Mouse (Mus musculus) T-cell, adult 2 months (primary cell): ENCODE measurements around the gene Sdc4.

ENCODE experiments used
- DNase-seq: peaks from one replicate; pipeline ENCODE4 v3.0.0; 2022; ENCODE audit warnings: low spot score

The Sdc4 gene

DNA sequence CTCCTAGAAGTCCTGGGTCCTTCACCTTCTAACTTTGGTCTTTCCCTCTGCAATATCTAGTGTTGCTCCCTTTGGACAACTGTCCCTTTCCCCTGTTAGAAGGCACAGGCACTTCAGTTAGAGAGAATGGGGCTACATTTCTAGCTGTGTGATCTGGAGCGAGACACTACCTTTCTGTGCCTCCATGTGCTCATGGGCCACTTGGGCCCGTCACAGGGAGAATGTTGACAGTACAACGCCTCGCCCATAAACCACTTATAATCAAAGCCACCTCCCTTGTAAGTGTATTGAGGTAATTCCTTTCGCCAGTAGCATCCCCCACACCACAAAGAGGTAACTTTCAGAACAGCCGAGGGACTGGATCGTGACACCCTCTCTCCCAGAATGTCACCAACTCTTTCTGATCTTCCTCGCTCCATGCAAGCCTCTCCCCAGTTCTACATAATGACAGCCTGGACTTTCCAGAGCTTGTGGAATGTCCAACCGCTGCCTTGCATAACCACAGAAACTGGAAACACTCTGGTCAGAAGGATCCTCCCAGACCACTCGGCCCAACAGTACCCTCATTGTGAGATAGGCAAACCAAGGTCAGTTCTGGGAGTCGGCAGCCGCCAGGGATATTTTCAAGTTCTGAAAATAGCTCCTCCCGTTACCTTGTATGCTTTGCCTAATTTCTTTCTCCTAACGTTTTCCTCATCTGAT, 5.8 kb upstream of the Sdc4 start:
- no peak for DNase-seq

- no peak for DNase-seq
These were observed 5.2 kb upstream of the Sdc4 start for GRCm38 (mm10) chr2:164448921-164449320.

GRCm38 (mm10) chr2:164448140-164448539, 4.5 kb upstream of the Sdc4 start:
- DNase-seq: no peak

DNA sequence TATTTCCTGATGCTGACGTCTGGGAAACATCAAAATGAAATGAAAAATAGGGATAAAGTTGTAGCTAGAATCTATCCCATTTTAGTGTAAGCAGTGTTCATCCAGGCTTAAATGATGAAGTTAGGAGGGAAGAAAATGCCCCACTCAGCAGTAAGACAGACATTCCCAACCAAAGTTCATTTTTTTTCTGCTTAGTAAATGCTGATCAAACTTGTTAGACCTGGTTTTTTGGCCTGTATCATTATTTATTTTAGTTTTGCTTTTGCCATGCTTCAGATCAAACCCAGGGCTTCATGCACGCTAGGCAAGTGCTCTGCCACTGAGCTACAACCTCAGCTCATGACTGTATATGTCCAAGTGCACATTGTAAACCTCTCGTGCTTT, 2.4 kb upstream of the Sdc4 start:
- no peak for DNase-seq

GRCm38 (mm10) chr2:164445399-164446085, 1.9 kb upstream of the Sdc4 start:
- DNase-seq: no peak

- DNase-seq: no peak
These were observed 1.0 kb upstream of the Sdc4 start for GRCm38 (mm10) chr2:164444701-164445100.

DNA sequence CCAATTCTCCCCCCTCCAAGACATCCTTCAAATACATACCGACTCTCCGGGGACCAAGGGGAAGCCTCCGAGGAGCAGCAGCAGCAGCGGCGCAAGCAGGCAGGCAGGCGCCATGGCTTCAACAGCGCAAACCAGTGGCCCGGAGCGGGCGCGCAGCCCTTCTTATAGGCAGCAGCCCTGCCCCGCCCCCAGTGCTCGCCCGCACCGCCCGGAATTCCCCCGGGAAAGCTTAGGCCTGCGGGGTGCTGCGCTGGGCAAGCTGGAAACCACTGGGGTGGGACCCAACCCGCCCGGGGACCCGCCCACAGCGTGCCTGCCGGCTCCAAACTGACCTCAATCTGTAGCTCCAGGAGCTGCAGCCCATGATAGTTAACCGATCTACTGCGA, 643 bp downstream of the Sdc4 start:
- peak; percentile 8 for DNase-seq

DNA sequence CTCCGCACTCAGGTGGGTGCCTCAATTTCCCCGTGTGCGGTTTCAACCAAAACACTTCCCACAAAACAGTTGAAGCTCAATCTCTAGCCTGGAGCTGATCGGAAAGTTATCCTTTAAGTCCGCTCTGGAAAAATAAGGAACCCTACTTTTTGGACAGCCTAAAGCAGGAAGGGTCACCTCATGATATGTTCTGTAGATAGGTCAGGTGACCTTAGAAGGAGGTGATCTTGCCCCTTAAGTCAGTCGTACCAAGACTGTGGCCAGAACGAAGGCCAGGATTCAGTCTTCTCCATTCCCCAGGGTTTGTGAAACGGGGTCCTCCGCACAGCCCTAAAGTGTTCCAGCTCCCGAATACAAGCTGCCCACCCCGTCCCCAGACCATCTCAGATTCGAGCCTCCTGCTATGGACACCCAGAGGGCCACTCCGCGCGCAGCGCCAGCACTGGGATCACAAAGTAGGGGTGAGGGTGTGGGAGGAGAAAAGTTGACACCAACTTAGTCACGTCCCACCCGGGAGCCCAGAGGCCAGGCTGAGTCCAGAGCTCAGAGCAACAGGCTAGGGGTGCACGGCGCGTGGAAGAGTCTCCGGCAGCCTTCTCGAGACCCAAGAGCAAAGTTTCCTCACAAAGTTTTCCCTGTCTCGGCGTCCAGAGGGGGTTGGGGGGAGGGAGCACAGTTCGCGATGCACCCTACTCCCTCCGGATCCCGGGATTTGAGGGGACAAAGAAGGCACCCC, 1.2 kb downstream of the Sdc4 start:
- no peak for DNase-seq

DNA sequence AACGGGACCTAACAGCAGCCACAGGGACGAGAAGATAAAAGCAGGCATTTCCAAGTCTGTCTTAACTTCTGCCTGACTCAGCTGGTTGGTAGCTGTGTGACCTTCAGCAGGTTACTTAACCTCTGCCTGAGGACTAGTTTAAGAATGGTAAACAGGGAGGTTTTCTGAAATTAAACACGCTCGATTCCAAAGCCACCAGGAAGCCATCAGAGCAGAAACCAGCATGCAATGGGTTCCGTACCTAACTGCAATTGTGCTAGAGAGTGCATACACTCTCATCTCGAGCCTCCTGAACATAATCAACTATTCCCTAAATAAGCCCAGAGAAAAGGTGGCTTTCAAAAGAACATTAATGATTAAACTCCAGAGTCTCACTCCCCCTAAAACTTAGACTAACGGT, 2.0 kb downstream of the Sdc4 start:
- no peak for DNase-seq

DNA sequence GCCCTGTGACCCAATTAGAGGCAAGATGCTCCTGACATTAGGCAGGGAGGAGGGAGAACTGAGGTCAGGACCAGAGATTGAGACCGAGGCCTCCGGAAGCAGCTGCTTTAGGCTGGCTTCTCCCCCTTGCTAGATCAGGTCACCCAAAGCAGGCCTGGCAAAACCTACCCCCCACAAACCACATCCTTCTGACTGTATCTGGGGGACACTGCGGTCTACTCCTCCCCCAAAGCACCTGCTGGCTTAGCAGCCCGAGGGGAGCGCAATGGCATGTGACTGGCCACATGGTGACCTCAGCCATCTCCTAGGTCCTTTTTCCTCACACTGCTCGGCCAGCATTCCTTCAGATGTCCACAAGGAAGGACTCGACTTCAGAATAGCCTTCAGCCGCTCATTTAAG, 2.5 kb downstream of the Sdc4 start:
- peak; percentile 48 for DNase-seq

DNA sequence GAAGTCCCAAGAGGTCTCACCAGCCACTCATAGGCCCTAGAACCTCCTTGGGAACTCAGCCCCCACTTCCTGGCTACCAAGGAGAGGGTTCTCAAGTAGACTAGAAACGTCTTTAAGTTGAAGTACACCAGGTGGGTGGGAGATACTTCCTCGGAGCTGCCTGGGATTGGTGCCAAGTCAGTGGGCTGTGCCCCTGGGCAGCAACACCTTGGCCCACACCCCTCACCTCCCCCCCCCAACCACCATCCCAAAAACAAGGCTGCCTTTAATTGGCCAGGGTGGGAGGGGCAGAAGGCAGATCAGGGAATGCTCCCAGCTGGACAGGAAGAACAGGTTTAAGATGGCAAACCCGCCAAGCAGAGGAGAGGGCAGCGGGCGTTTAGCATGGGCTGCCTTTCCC, 3.4 kb downstream of the Sdc4 start:
- no peak for DNase-seq

DNA sequence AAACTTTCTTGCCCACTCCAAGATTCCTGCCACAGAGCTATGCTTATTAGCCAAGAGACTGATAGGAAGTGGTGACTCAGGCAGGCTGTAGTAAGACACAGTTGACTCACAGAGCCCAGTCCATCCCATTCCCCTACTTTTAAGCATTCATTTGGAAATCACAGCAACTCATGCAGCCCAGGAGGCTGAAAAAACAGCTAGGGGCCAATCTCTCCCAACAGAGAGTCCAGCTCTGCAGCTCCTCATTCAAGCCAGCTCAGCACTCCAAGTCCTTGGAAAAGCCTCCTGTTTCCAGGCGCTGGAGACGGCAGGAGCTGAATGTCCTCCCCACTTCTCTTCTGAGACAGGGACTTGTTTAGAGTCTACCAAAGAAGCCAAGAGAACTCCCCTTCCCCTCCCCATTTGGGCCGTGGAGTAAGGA, 4.7 kb downstream of the Sdc4 start:
- no peak for DNase-seq

- no peak for DNase-seq
These were observed 5.4 kb downstream of the Sdc4 start for GRCm38 (mm10) chr2:164438257-164438656.

- DNase-seq: no peak
These were observed 6.0 kb downstream of the Sdc4 start for GRCm38 (mm10) chr2:164437710-164438109.

DNA sequence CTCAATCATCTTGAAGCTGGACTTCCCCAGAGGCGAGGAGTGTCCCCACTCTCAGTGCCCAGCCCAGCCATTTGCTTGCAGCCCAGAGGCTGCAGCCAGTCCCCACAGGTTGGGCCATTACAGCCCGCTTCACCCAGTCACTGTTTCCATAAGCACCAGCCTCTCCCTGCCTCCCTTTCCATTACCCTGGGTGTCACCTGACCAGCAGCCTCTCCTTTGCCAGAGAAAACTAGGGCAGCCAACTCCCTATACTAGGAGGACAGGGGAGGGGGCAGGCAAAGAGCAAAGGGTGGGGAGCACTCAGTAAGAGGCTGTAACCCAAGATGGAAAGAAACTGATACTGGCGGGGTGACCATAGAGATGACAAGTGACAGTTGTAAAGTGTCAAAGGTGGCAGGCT, 6.7 kb downstream of the Sdc4 start:
- no peak for DNase-seq

GRCm38 (mm10) chr2:164436215-164436913, 7.3 kb downstream of the Sdc4 start:
- DNase-seq: no peak

DNA sequence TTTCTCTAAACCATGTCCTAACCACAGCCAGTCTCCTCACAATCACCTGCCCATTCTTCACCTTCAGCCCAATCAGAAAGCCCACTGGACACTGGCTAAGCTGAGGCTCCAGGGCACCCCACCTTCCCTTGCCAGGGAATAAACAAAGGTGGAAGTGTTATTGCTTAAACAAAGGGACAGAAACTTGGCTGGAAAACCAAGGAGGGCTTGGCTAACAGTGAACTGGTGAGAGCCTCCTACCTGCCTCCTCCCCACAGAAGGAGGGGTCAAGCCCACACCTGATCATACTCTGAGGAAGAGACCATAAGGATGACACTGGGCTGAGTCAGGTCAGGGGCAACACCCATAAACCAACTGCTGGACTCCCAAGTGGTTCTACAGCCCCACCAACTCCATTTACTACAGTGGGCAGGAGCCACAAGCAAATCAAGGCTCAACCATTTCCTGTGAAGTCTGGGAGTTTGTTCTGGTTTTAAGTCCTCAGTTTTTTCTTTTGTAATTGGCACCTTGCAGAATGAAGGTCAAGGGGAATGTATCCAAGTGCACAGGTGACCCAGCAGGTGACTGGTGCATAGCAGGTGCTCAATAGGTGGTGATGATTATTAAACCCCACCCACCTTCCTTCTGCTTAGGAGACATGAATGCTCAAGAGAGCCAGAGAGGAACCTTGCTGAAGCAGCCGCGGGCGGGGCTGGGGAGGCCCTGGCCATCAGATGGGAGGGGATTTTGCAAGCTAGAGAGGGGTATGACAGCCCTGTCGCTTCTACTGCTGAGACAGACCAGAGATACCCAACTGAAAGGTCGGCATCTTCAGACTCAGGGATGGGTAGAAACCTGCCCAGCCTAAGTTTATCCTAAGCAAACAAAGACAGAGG, 8.2 kb downstream of the Sdc4 start:
- DNase-seq: no peak

DNA sequence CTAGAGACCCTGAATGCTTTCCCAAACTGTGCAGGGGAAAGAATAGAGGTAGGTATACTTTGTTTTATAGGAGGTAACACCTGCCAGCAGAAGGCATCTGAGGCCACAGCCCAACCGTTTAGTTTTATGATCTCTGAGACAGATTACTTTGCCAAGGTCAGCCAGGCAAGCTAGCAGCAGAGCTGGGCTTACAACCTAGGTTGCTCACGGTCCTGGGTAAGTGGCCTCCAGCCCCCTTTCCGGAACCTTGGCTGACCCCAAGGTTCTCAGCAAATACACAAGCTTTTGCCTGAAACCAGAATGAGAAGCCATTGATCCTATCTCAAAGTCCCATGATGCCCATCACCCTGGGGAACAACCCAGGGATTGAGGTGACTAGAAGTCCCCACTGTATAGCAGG, 9.0 kb downstream of the Sdc4 start:
- no peak for DNase-seq

- DNase-seq: no peak
These were observed 10.3 kb downstream of the Sdc4 start for GRCm38 (mm10) chr2:164433278-164433895.

DNA sequence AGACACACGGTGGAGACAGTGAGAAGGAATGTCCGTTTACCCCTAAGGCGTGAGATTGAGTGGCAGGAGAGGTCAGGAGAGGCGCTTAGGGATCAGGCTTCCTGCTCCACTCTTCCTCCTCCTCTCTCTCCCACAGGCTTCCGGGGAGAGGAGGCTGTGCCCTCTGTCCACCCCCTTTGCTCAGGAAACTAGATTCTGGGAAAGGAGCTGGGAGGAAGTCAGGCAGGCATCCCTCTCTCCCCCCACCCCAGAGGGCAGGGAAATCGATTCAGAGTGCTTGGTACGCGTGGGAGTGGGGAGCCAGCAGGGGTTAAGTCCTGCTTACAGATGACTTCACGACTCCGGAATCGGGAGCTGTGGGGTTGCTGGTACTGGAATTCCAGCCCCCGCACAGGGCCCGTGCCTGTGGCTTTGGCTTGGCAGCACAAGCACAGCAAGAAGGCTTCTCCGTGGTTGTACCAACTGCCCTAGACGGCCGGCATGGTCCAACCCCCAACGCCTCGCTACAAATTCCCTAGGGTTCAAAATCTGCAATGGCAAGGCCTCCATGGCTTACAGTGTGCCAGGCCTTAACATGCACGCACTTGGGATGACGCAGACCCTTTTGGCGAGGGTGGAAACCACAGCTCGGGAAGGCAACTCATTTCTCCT, 11.0 kb downstream of the Sdc4 start:
- DNase-seq: no peak
